Mouse (Mus musculus): ENCODE measurements around the gene Inpp5a. TPM values are rescaled to one million over a fixed set of nuclear protein-coding genes. Genes with fewer than 3 reads are reported as not detected.

The Inpp5a gene
- polyA plus RNA-seq, 1 experiment from 2014 or later: 17.7 TPM

Other genes with a start within 250 kb of the Inpp5a start
- gene Lrrc27, start 176.1 kb upstream of the Inpp5a start, polyA plus RNA-seq (2015; fragmentation: Nextera tagmentation; extraction: Ambion mirVana): 2.8 and 3.3 TPM in 2 replicates
- gene Stk32c, start 175.8 kb upstream of the Inpp5a start, polyA plus RNA-seq (2015; fragmentation: Nextera tagmentation; extraction: Ambion mirVana): 0.26 and 0.39 TPM in 2 replicates
- gene Pwwp2b, start 140.6 kb upstream of the Inpp5a start, polyA plus RNA-seq (2015; fragmentation: Nextera tagmentation; extraction: Ambion mirVana): 9.1 and 10.6 TPM in 2 replicates
- gene Nkx6-2, start 193.7 kb downstream of the Inpp5a start, polyA plus RNA-seq (2015; fragmentation: Nextera tagmentation; extraction: Ambion mirVana): not detected in 2 replicates

All from kidney, embryonic 16.5 days (tissue).